Mouse (Mus musculus): ENCODE measurements around the gene Gm21440.
"Not testable (repeated sequence)": the region's sequence is repeated elsewhere in the genome, so short reads cannot be mapped to it uniquely, and the experiment has no call there.

Gene Gm21440

DNA sequence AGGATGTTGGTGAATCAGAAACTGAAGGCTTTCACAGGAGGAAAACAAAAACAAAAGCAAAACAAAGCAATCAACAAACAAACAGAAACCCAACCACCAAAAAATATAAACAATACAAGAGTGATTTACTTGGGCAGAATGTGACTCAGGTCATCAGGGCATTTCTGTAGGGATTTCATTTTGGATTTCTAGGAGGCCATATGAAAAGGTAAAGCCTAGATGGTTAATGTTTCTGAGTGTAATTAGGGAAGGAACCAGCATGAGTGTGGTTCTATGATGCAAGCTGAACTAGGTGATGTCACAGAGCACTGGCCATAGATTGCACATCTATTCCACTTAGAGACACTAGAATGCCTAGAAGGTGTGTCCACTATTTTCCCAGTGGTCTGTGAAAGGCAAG is at the start of gene Gm21440, which contains the start of gene Gm21454:
TSS of gene Gm21440 (plus strand) at position 301 of the 400 bp plus-strand sequence.
TSS of gene Gm21454 (plus strand) at position 352 of the 400 bp plus-strand sequence.
- in situ Hi-C loops (cut with MboI), result not testable (repeated sequence)

DNA sequence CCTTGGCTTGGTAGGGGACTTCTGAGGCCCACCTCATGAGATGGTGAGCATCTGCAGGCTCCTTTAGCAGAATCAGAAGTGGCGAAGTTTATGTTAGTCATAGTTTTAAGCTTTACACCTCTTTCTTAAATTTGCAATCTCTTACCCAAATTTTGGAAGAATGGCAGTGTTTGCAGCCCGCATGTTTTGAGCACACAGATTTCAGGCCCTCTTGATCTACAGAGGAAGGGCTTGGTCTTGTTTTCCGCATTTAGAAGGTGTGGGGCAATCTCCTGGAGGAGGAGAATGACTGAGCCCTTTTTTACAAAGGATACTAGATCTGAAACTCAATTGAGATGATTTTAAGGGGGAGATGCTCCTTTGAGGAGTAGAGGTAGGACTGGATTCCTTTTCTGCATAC is 28.4 kb upstream of the Gm21440 start, which contains the start of gene Gm21828:
TSS of gene Gm21828 (minus strand) at position 101 of the 400 bp plus-strand sequence.
- in situ Hi-C loops (cut with MboI), result not testable (repeated sequence)
